8 mouse cellular contexts compared by ENCODE assay signal in the genomic region with DNA sequence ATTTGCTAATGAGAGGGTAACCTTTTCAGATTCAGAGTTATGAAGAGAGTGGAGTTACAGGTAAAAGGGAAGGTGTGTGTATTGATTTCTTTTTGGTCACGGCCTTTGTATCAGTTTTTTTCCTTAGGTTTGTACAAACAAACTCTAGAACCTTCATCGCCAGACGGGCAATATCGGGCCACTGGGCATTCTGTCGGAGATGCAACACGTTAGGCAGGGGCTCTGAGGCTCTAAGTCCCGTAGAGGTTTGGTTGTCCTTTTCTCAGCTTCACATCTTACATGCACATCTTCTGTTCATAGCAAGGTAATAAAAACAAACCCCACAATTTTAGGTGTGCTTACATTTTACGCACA. TPM values are rescaled to one million over a fixed set of nuclear protein-coding genes. Genes with fewer than 3 reads are reported as not detected.
DNase-seq lines count a peak whose midpoint lies in the region; ATAC-seq and TF ChIP-seq lines count a peak whose summit lies in the region.

No protein-coding gene starts in this region.

- no peak for TF ChIP-seq POLR2A in kidney, adult 2 months (IDR thresholded peaks at IDR 0.05; ENCODE audit: low read depth, low read length)
- no peak for TF ChIP-seq POLR2A in bone marrow macrophage, adult 2 months (IDR thresholded peaks at IDR 0.05; ENCODE audit: borderline replicate concordance, low read depth, low read length)

- peak overlapping the region; percentile 72 for H3K4me3 ChIP-seq in kidney, adult 2 months (ENCODE audit: insufficient read depth, low read depth, low read length)
- peak overlapping the region; percentile 89 for H3K4me3 ChIP-seq in bone marrow macrophage, adult 2 months (ENCODE audit: insufficient read depth, low read length)
- H3K4me3 ChIP-seq in hindbrain, embryonic 12.5 days = peak overlapping the region; percentile 87
- peak overlapping the region; percentile 84 for H3K4me3 ChIP-seq in midbrain, embryonic 11.5 days (ENCODE audit: low read depth, low read length)

- H3K4me2 ChIP-seq in hindbrain, embryonic 12.5 days (replicated peaks) = peak overlapping the region; percentile 75
- peak overlapping the region; percentile 78 for H3K4me2 ChIP-seq in midbrain, embryonic 11.5 days

- no peaks in the 10 kb centered on the region for H3K36me3 ChIP-seq in kidney, adult 2 months (ENCODE audit: control insufficient read depth, insufficient read depth, low read length)
- no peaks in the 10 kb centered on the region for H3K36me3 ChIP-seq in hindbrain, embryonic 12.5 days
- H3K36me3 ChIP-seq in midbrain, embryonic 11.5 days (ENCODE audit: control insufficient read depth, insufficient read depth, low read length) = no peaks in the 10 kb centered on the region

- TF ChIP-seq CTCF in kidney, adult 2 months (conservative IDR thresholded peaks at IDR 0.05; ENCODE audit: insufficient read depth, insufficient read length, low read depth, low read length) = no peak
- no peak for TF ChIP-seq CTCF in bone marrow macrophage, adult 2 months (IDR thresholded peaks at IDR 0.05; ENCODE audit: low read depth, low read length)

- WGBS in kidney, adult 2 months = 1% methylated on average over 8 of the region's 8 CpGs
- WGBS in hindbrain, embryonic 12.5 days = 5% methylated on average over 8 of the region's 8 CpGs
- 7% methylated on average over 8 of the region's 8 CpGs for WGBS in midbrain, embryonic 11.5 days

- H3K4me1 ChIP-seq in kidney, adult 2 months (ENCODE audit: control insufficient read depth, insufficient read depth, low read length) = peaks cover 10% of the 10 kb centered on the region
- H3K4me1 ChIP-seq in bone marrow macrophage, adult 2 months (ENCODE audit: control insufficient read depth, insufficient read depth, low read length) = peaks cover 11% of the 10 kb centered on the region
- H3K4me1 ChIP-seq in hindbrain, embryonic 12.5 days = peaks cover 30% of the 10 kb centered on the region
- peaks cover 23% of the 10 kb centered on the region for H3K4me1 ChIP-seq in midbrain, embryonic 11.5 days (ENCODE audit: control insufficient read depth, insufficient read depth, low read length)

- H3K27me3 ChIP-seq in kidney, adult 2 months (replicated peaks; ENCODE audit: control insufficient read depth, insufficient read depth, low read length) = no peaks in the 10 kb centered on the region
- no peaks in the 10 kb centered on the region; the same call in 1 of the 2 replicates for H3K27me3 ChIP-seq in hindbrain, embryonic 12.5 days
- no peaks in the 10 kb centered on the region for H3K27me3 ChIP-seq in midbrain, embryonic 11.5 days (ENCODE audit: control insufficient read depth, insufficient read depth, low read length)

- H3K27ac ChIP-seq in kidney, adult 2 months (ENCODE audit: insufficient read depth, low read depth, low read length) = peak overlapping the region; percentile 81
- H3K27ac ChIP-seq in bone marrow macrophage, adult 2 months (ENCODE audit: insufficient read depth, low read depth, low read length) = no peak overlapping the region
- peak overlapping the region; percentile 93; the same call in 1 of the 2 replicates for H3K27ac ChIP-seq in hindbrain, embryonic 12.5 days
- no peak overlapping the region for H3K27ac ChIP-seq in midbrain, embryonic 11.5 days (ENCODE audit: low read depth, low read length)

- ATAC-seq in hindbrain, embryonic 12.5 days (ENCODE audit: low FRiP score) = peak; percentile 14
- no peak for ATAC-seq in midbrain, embryonic 11.5 days (ENCODE audit: low FRiP score)

- no peak for DNase-seq in kidney, adult 2 months
- no peak for DNase-seq in kidney, postnatal 36 days
- DNase-seq in midbrain, embryonic 11.5 days (ENCODE audit: low spot score, missing footprints) = no peak
- no peak for DNase-seq in urinary bladder, postnatal 4 days (ENCODE audit: low spot score in 2 of 2)
- no peak for DNase-seq in MN1 (ENCODE audit: low spot score)
- no peak for DNase-seq in right cerebral cortex, adult 2 months (ENCODE audit: low spot score in 2 of 2)

- peak overlapping the region; percentile 93; the same call in 1 of the 2 replicates for H3K9ac ChIP-seq in hindbrain, embryonic 12.5 days
- H3K9ac ChIP-seq in midbrain, embryonic 11.5 days (ENCODE audit: low read length) = peak overlapping the region; percentile 97

- no peaks in the 10 kb centered on the region for H3K9me3 ChIP-seq in hindbrain, embryonic 12.5 days (replicated peaks)
- H3K9me3 ChIP-seq in midbrain, embryonic 11.5 days (ENCODE audit: control insufficient read depth, low read length) = no peaks in the 10 kb centered on the region

RNA-seq across cellular contexts. Expression of a gene that starts 0.6 kb away (rescaled TPM):
- 8.0 and 8.4 TPM in 2 replicates for polyA plus RNA-seq in kidney, adult 2 months (2012; rRNA removed)
- 7.1 and 7.6 TPM in 2 replicates for polyA plus RNA-seq in bone marrow macrophage, adult 2 months (2012; ENCODE audit: insufficient read depth, insufficient read length, missing spikeins)
- polyA plus RNA-seq in hindbrain, embryonic 12.5 days (2016; fragmentation: Nextera tagmentation; extraction: Ambion mirVana) = 19.2 and 20.8 TPM in 2 replicates
- 27.7 and 30.4 TPM in 2 replicates for polyA plus RNA-seq in midbrain, embryonic 11.5 days (2014; fragmentation: Nextera tagmentation; extraction: Ambion mirVana)

RNA-seq across cellular contexts. Expression of a gene that starts 33.1 kb away (rescaled TPM):
- polyA plus RNA-seq in kidney, adult 2 months (2012; rRNA removed) = 0.03 and 0.23 TPM in 2 replicates
- polyA plus RNA-seq in bone marrow macrophage, adult 2 months (2012; ENCODE audit: insufficient read depth, insufficient read length, missing spikeins) = 10.5 and 10.8 TPM in 2 replicates
- 18.5 and 19.1 TPM in 2 replicates for polyA plus RNA-seq in hindbrain, embryonic 12.5 days (2016; fragmentation: Nextera tagmentation; extraction: Ambion mirVana)
- polyA plus RNA-seq in midbrain, embryonic 11.5 days (2014; fragmentation: Nextera tagmentation; extraction: Ambion mirVana) = 30.0 and 31.5 TPM in 2 replicates

RNA-seq across cellular contexts. Expression of a gene that starts 44.6 kb away (rescaled TPM):
- 0.12 and 0.23 TPM in 2 replicates for polyA plus RNA-seq in kidney, adult 2 months (2012; rRNA removed)
- not detected in 2 replicates for polyA plus RNA-seq in bone marrow macrophage, adult 2 months (2012; ENCODE audit: insufficient read depth, insufficient read length, missing spikeins)
- polyA plus RNA-seq in hindbrain, embryonic 12.5 days (2016; fragmentation: Nextera tagmentation; extraction: Ambion mirVana) = 2.1 and 3.0 TPM in 2 replicates
- 2.0 and 2.5 TPM in 2 replicates for polyA plus RNA-seq in midbrain, embryonic 11.5 days (2014; fragmentation: Nextera tagmentation; extraction: Ambion mirVana)

Comparison
In these comparisons a context has a peak if more than half of its experiments do, and no peak if none do; other contexts are left out.
1. H3K27ac ChIP-seq: peak in kidney, adult 2 months (single experiment) and hindbrain, embryonic 12.5 days (single experiment); none in bone marrow macrophage, adult 2 months (single experiment) and midbrain, embryonic 11.5 days (single experiment).
2. Peak in every context shown above with its lines, with median percentiles within 50 percentile points of each other: H3K4me3 ChIP-seq.